In genomic region chr2:30647882-30648494, GRCm38 (mm10) we compare ENCODE assay signal across 7 mouse cellular contexts. TPM values are rescaled to one million over a fixed set of nuclear protein-coding genes. Genes with fewer than 3 reads are reported as not detected.
DNase-seq lines count a peak whose midpoint lies in the region; ATAC-seq and TF ChIP-seq lines count a peak whose summit lies in the region.

No protein-coding gene starts in this region.

- no peak for ATAC-seq in liver, postnatal 0 days
- no peak for ATAC-seq in forebrain, embryonic 11.5 days (replicated peaks; ENCODE audit: low FRiP score)
- ATAC-seq in intestine, embryonic 16.5 days = 0 out of 2 replicates have a peak, but pooled peaks have one; percentile 7

- peak; percentile 37 for DNase-seq in liver, adult 2 months (ENCODE audit: extremely low read depth, low read depth, low spot score)
- DNase-seq in liver, postnatal 0 days = no peak
- DNase-seq in forebrain, embryonic 11.5 days (ENCODE audit: low spot score) = no peak
- peak; percentile 23 for DNase-seq in splenic B cell, adult 2 months (ENCODE audit: low read depth, low spot score)
- no peak for DNase-seq in gastrocnemius, postnatal 36 days
- no peak for DNase-seq in layer of hippocampus, adult 8-10 months (ENCODE audit: low spot score in 2 of 2)

- TF ChIP-seq POLR2A in liver, adult 2 months (IDR thresholded peaks at IDR 0.05; ENCODE audit: extremely low read depth, insufficient read depth, low read length) = no peak

- H3K4me1 ChIP-seq in liver, adult 2 months (ENCODE audit: control insufficient read depth, insufficient read depth, low read length) = no peaks in the 10 kb centered on the region; the same call in 1 of the 2 replicates
- H3K4me1 ChIP-seq in liver, postnatal 0 days (ENCODE audit: insufficient read depth) = peaks cover 6% of the 10 kb centered on the region; the same call in 1 of the 2 replicates
- H3K4me1 ChIP-seq in forebrain, embryonic 11.5 days (replicated peaks; ENCODE audit: control insufficient read depth, insufficient read depth, low read length) = peaks cover 33% of the 10 kb centered on the region
- H3K4me1 ChIP-seq in intestine, embryonic 16.5 days (ENCODE audit: control insufficient read depth, insufficient read depth, low read length) = peaks cover 29% of the 10 kb centered on the region

- no peak for TF ChIP-seq CTCF in liver, adult 2 months (IDR thresholded peaks at IDR 0.05; ENCODE audit: low read depth, low read length)
- TF ChIP-seq CTCF in liver, postnatal 0 days (IDR thresholded peaks at IDR 0.05; ENCODE audit: low read depth) = no peak

- no peak overlapping the region for H3K9ac ChIP-seq in liver, adult 2 months (ENCODE audit: low read depth, low read length)
- no peak overlapping the region for H3K9ac ChIP-seq in liver, postnatal 0 days (replicated peaks)
- H3K9ac ChIP-seq in forebrain, embryonic 11.5 days (ENCODE audit: low read length) = peak overlapping the region; percentile 16
- H3K9ac ChIP-seq in intestine, embryonic 16.5 days (ENCODE audit: low read depth, low read length) = peak overlapping the region; percentile 22; the same call in 1 of the 2 replicates

- H3K36me3 ChIP-seq in liver, adult 2 months (ENCODE audit: control insufficient read depth, insufficient read depth, low read length) = no peaks in the 10 kb centered on the region
- no peaks in the 10 kb centered on the region for H3K36me3 ChIP-seq in liver, postnatal 0 days (replicated peaks; ENCODE audit: insufficient read depth, low read length)
- no peaks in the 10 kb centered on the region for H3K36me3 ChIP-seq in forebrain, embryonic 11.5 days (ENCODE audit: control insufficient read depth, insufficient read depth, low read length)
- no peaks in the 10 kb centered on the region for H3K36me3 ChIP-seq in intestine, embryonic 16.5 days (ENCODE audit: control insufficient read depth, insufficient read depth, low read length)
- H3K36me3 ChIP-seq in splenic B cell, adult 2 months (ENCODE audit: control insufficient read depth, insufficient read depth, low read length, poor library complexity, severe bottlenecking) = no peaks in the 10 kb centered on the region

- H3K4me2 ChIP-seq in liver, postnatal 0 days (ENCODE audit: low read depth, low read length) = no peak overlapping the region
- H3K4me2 ChIP-seq in forebrain, embryonic 11.5 days (ENCODE audit: low read depth, low read length, severe bottlenecking) = peak overlapping the region; percentile 28; the same call in 1 of the 2 replicates
- no peak overlapping the region for H3K4me2 ChIP-seq in intestine, embryonic 16.5 days (ENCODE audit: low read depth, low read length)

- no peaks in the 10 kb centered on the region for H3K27me3 ChIP-seq in liver, adult 2 months (ENCODE audit: control insufficient read depth, insufficient read depth, low read length)
- no peaks in the 10 kb centered on the region for H3K27me3 ChIP-seq in liver, postnatal 0 days (ENCODE audit: insufficient read depth, low read length)
- no peaks in the 10 kb centered on the region for H3K27me3 ChIP-seq in forebrain, embryonic 11.5 days (ENCODE audit: control insufficient read depth, insufficient read depth, low read length)
- no peaks in the 10 kb centered on the region for H3K27me3 ChIP-seq in intestine, embryonic 16.5 days (replicated peaks; ENCODE audit: control insufficient read depth, insufficient read depth, low read length)
- no peaks in the 10 kb centered on the region for H3K27me3 ChIP-seq in splenic B cell, adult 2 months (ENCODE audit: control insufficient read depth, insufficient read depth, low read length, poor library complexity, severe bottlenecking)

- H3K79me2 ChIP-seq in liver, adult 2 months (ENCODE audit: control insufficient read depth, insufficient read depth, low read length) = no peaks in the 10 kb centered on the region

- no peak overlapping the region for H3K4me3 ChIP-seq in liver, adult 2 months (ENCODE audit: insufficient read depth, low read depth, low read length)
- H3K4me3 ChIP-seq in liver, postnatal 0 days (ENCODE audit: low read depth, low read length) = no peak overlapping the region
- no peak overlapping the region for H3K4me3 ChIP-seq in forebrain, embryonic 11.5 days (ENCODE audit: low read depth, low read length)
- H3K4me3 ChIP-seq in intestine, embryonic 16.5 days (ENCODE audit: low read length) = no peak overlapping the region

- 40% methylated on average over 13 of the region's 13 CpGs for WGBS in liver, adult 2 months
- WGBS in liver, postnatal 0 days (ENCODE audit: insufficient replicate concordance) = 42% methylated on average over 13 of the region's 13 CpGs
- WGBS in forebrain, embryonic 11.5 days = 30% methylated on average over 13 of the region's 13 CpGs
- WGBS in intestine, embryonic 16.5 days = 31% methylated on average over 13 of the region's 13 CpGs

- intact Hi-C loops in gastrocnemius, postnatal 36 days (cut with DNase I) = no loop called here

- H3K27ac ChIP-seq in liver, adult 2 months (replicated peaks; ENCODE audit: insufficient read depth, low read depth, low read length) = no peak overlapping the region
- H3K27ac ChIP-seq in liver, postnatal 0 days (ENCODE audit: low read depth) = no peak overlapping the region
- peak overlapping the region; percentile 95 for H3K27ac ChIP-seq in forebrain, embryonic 11.5 days (ENCODE audit: low read depth, low read length)
- peak overlapping the region; percentile 79 for H3K27ac ChIP-seq in intestine, embryonic 16.5 days (ENCODE audit: low read length)

- H3K9me3 ChIP-seq in liver, postnatal 0 days (ENCODE audit: low read length) = no peaks in the 10 kb centered on the region
- no peaks in the 10 kb centered on the region for H3K9me3 ChIP-seq in forebrain, embryonic 11.5 days (ENCODE audit: control insufficient read depth, low read length)
- no peaks in the 10 kb centered on the region for H3K9me3 ChIP-seq in intestine, embryonic 16.5 days (ENCODE audit: control insufficient read depth, low read length)

- TF ChIP-seq EP300 in liver, postnatal 0 days (IDR thresholded peaks at IDR 0.05; ENCODE audit: low read depth) = no peak

RNA-seq across cellular contexts. Expression of gene Cstad, which starts 53.1 kb away (rescaled TPM):
- total RNA-seq in liver, adult 2 months (2014; rRNA removed) = 0.46 TPM in 1 of 2 replicates, not detected in the other
- not detected in 2 replicates for polyA plus RNA-seq in liver, adult 2 months (2012; rRNA removed)
- 0.22 TPM in 2 replicates for polyA plus RNA-seq in liver, postnatal 0 days (2015; fragmentation: Nextera tagmentation; extraction: Ambion mirVana)
- 0.57 and 0.71 TPM in 2 replicates for polyA plus RNA-seq in forebrain, embryonic 11.5 days (2014; fragmentation: Nextera tagmentation; extraction: Ambion mirVana)
- 0.58 and 0.99 TPM in 2 replicates for polyA plus RNA-seq in intestine, embryonic 16.5 days (2015; fragmentation: Nextera tagmentation; extraction: Ambion mirVana)
- 1 to 10 TPM; 2.5 to 3.4 TPM for total RNA-seq in gastrocnemius, postnatal 36 days (2021)
- total RNA-seq in layer of hippocampus, adult 8-10 months (2022) = 10 to 100 TPM in 1 of 4 experiments, 1 to 10 TPM in 3; 3.4 to 11.0 (median 7.0) TPM

Comparison
In these comparisons a context has a peak if more than half of its experiments do, and no peak if none do; other contexts are left out.
1. DNase-seq: peak in liver, adult 2 months (single experiment) and splenic B cell, adult 2 months (single experiment); none in liver, postnatal 0 days (single experiment), forebrain, embryonic 11.5 days (single experiment), gastrocnemius, postnatal 36 days (0 of 2) and layer of hippocampus, adult 8-10 months (0 of 2).
2. H3K27ac ChIP-seq: peak in forebrain, embryonic 11.5 days (single experiment) and intestine, embryonic 16.5 days (single experiment); none in liver, adult 2 months (single experiment) and liver, postnatal 0 days (single experiment).
3. H3K9ac ChIP-seq: peak in forebrain, embryonic 11.5 days (single experiment) and intestine, embryonic 16.5 days (single experiment); none in liver, adult 2 months (single experiment) and liver, postnatal 0 days (single experiment).